Mouse (Mus musculus) neural tube, embryonic 10.5 days (tissue): ENCODE results near the gene Fbxl16.

Source experiments
- DNase-seq: peaks from one replicate; pipeline ENCODE4 v3.0.0-alpha.2; 2017; ENCODE audit warnings: low spot score; ENCODE audit errors: extremely low spot score

The Fbxl16 gene

DNA sequence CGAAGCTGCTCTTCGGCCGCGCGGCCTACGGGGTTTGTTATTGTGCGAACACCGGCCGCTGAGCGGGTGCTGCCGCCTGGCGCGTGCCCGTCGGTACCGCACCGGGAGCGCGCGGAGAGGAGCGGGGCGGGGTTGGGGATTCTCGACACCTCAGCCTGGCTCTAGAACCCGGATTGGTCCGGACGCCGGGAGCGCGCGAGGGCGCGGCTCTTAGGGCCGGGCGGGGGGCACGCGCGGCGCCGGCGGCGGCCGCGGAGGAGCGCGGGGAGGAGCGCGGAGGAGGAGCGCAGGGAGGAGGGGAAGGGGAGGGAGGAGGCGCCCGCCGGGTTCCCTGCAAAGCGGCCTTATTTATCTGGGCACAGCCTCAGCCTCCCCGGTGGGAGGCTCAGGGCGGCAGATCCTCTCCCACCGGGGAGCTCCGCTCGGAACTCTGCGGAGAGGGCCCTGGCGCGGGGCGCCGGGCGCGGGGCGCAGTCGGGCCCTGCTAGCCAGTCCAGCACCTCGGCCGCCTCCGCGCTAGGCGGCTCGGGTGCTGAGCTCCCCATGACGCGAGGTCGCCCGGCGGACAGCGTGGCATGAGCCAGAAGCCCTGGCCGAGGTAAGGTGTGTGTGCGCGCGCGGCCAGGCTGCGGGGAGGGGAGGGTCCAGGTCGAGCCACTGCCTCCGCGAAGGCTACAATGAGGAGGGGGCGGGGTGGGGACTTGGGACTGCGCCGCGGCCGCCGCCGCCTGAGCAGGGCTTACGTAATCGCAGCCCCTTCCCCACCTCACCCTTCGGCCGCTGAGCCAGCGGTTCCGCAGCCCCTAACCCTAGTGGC lies at the start of gene Fbxl16:
Gene Fbxl16, plus strand, starts transcription at position 297 of the 817 bp plus-strand sequence.
- DNase-seq, result peak; percentile 83

DNA sequence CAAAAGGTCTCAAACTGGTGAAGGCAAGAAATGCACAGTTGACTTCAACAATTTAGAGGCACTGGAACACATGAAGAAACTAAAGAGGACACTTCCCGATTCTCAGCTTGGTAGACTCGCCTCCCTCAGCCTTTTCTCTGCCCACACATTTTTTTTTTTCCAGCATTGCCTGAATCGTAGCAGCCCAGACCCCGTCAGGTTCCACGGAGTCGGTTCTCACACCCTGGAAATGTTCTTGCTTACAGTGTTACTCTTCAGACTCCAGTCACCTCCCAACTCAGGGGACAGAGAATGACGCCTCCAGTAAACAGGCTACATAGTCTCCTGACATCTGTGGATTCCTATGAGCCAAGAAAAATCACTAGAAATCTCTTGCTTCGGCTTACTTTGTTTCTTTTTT lies 48.7 kb upstream of the Fbxl16 start:
- no peak for DNase-seq

DNA sequence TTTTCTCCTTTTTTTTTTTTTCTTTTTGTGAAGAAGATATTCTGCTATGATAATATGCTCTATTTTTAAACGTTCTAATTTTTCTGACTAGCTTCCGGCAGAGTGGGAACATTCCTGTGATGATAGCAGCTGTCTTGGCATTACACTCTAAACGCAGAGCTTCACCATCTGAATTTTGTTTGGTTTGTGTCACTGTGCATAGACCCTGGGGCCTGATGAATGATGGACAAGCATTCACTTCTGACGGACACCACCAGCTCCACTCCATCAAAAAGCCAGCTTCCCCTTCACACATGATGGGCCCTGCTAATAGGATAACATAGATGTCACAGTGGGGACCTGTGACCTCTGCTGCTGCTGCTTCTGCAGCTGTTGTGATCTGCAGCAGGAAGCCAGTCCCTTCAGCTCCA lies 47.3 kb upstream of the Fbxl16 start:
- DNase-seq, result no peak

DNA sequence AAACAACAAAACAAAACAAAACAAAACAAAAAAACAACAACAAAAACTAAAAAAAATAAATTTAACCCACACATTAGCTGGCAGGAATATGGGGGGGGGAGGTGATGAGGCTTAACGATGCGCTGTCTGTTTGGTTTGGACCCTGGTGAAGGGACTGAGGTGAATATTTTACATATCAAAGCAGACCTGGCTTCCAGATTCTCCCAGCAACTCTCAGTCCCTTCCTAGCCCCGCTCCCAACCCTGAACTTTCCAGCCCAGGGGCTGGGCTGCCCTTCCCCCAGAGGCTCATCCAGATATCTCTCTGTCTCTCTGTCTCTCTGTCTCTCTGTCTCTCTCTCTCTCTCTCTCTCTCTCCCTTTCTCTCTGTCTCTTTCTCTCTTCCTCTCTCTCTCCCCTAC lies 46.3 kb upstream of the Fbxl16 start:
- no peak for DNase-seq

DNA sequence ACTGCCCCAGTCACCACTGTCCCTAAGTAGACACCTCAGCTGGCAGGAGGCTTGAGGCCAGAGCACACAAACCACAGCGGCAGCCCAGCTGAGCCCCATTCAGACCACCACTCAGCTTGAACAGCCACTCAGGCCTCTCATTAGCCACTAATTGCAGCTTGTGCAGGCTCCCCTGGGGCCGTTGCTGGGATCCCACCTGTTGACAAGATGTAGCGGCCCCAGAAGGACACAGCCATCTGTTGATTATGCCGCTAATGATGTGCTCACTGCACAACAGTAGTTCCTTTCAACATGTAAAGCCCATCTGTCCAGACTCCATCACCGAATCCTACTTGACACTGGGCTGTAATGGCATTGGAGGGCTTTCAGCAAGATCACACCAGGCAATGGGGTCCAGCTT lies 43.0 kb upstream of the Fbxl16 start:
- DNase-seq, result no peak

DNA sequence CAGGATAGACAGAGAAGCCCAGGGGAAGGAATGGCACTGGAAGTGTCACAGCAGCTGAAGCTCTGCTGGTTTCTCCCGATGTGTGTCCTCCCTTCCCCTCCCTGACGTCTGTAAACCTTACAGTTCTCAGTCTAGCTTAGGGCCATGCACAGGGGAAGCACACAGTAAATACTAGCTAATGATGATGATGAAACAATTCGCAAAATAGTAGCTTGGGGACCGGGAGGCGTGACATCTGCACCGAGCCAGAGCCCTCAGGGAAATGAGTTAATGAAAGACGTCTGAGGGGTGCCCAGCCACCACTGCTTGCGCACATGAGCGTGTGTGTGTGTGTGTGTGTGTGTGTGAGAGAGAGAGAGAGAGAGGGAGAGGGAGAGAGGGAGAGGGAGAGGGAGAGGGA lies 39.6 kb upstream of the Fbxl16 start:
- DNase-seq, result no peak

DNA sequence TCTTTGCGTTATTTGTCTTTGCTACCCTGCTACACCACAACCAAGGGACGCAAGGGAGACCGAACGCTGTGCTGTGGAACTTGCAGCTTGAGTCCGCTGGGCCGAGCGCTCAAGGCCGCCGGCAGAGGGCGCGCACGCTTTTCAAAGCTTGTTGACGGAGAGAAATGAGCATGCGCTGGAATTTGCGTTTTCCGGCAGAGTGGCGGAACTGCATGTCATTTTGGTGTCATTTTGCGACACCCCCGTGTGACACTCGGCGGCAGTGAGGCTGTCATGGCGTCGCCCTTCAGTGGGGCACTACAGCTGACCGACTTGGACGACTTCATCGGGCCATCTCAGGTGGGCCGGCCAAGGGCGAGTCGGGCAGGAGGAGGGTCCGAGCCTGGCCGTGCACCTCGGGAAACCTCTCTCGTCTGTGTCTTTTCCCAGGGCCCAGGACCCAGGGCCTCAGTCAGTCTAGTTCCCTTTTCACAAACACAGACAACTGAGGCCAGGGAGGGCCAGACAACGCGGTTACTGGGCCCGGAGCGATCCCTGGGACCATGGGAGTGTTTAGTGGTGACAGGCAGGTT lies 35.2 kb upstream of the Fbxl16 start, which contains the start of gene Narfl:
Gene Narfl, plus strand, starts transcription at position 228 of the 572 bp plus-strand sequence.
- DNase-seq, result peak; percentile 99

DNA sequence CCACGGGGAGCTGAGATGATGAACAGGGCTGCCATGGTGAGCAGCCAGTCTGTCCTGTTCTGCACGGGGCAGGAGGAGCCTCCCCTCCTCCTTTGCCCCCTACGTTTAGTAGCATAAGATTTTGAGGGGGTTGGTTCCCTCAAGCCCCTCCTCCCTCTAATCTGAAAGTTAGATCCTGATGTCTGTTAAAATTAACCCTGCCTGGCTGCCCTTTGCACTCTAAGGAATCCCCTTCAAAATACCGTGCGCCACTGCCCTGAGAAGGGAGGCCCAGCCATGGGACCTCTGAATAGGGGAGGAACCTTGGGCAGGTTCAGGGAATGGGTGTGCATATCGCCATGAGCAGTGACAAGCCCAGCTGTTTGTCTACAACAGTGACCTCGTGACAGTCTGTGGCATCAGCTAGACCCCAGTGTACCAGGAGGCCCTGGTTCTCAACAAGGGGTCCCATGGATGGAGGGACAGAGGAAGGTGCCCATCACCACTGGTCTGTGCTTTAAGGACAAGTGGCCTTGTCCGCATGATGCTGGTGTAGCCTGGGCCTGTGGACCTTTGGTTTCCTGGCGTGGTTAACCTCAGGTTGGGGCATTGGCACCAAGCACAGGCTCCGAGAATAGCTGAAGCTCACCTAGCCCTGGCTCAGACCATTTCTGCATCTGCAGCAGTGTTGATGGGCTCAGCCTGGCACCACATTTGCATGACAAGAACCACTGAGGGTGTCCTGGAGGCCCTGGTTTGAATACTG lies 33.4 kb upstream of the Fbxl16 start:
- no peak for DNase-seq

DNA sequence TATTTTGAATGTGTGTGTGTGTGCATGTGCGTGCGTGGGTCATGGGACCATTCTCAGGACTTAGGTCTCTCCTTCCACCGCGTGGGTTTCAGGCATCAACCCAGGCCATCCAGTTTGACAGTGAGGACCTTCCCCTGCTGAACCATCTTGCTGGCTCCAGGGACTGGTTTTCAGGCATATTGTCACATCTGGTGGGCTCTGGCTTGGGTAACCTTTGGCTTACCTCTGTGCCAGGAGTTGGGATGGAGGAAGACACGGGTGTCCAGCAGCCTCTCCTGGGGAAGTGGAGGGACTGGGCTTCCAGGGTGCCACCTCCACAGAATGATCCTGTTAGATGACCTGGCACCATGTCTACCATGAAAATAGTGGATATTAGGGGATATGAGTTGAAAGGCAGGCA lies 30.9 kb upstream of the Fbxl16 start:
- DNase-seq, result no peak

DNA sequence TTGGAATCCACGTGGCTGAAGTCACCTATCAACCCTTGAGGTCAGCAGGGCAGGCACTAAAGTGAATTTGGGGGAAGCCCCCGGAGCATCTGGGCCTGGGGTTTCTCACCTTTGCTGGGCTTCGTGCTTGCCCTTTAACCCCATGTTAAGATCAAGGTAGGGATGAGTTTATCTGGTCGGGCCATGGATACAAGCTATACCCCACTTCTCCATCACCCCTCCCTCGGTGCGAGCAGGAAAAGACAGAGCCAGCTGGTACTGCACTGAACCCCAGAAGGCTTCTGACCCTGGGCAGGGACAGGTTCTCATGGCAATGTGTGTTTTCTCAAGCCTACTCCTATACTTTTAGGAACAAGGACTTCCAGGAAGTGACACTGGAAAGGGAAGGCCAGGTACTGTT lies 27.5 kb upstream of the Fbxl16 start:
- DNase-seq, result no peak

DNA sequence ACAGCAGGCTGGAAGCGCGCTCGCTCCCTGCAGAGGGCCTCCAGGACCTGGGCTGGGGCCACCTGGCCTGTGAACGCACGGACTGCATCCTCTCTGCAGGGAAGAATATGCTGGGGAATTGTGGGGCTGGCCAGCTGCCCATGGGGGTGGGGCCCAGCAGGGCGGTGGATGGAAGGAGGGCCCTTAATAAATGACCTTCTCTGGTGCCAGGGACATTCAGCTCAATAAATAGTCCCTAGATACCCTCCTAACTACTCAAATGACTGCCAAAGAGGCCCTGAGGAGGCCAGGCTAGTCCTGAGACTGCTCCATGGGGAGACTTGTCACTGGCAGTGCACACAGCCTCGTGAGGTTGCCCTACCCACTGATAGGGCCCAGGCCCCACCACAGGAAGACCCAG lies 25.8 kb upstream of the Fbxl16 start:
- DNase-seq, result no peak

DNA sequence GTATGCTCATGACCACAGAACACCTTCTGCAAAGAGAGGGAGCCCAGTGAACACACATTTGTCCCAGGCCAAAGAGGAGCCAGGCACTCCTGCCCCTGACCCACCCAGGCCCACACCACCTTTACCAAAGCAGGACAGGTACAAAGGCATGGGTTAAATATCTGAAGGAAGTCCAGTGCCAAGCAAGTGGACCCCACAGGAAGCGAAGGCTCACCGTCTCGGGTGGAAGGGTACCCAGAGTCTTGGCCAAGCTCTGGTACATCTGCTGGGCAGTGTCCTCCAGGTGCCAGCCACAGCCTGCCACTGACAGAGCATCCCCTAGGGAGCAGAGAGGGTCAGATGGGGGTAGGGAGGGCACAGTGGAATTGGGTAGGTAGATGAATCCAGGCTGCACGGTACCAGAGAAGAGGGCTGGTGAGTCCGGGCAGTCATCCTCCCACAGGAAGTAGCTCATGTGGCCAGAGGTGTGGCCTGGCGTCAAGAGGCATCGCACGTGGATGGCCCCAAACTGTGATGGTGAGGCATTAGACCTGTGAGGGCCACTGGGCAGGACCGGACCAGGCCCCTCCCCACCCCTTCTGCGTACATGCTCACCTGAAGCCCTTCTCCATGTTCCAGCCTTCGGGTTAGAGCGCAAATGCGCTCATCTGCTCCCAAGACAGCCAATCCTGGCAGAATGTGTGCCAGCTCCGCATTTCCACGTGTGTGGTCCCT lies 24.9 kb upstream of the Fbxl16 start:
- DNase-seq, result no peak

DNA sequence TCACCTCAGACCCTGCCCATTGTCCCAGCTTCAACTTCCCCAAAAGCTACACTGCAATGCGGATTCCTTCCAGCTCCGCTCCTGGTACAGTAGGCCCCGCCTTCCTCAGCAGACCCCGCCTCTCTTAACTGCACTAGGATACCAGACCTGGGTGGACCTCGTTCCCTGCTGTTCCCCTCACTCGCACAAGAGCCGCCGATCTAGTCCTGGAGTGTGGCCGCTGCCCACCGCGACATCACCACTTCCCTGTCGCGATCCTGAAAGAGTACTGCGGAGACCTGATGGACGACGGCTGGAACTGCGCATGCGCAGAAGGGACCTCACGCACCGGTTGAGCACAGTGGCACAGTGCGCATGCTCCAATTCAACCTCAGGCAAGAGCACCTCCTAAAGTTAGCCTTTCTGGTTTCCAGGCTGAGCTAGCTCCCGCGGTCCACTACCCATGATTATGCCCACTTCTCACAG lies 23.6 kb upstream of the Fbxl16 start, which contains the start of gene Haghl:
Gene Haghl, minus strand, starts transcription at position 393 of the 465 bp plus-strand sequence.
- peak; percentile 99 for DNase-seq

DNA sequence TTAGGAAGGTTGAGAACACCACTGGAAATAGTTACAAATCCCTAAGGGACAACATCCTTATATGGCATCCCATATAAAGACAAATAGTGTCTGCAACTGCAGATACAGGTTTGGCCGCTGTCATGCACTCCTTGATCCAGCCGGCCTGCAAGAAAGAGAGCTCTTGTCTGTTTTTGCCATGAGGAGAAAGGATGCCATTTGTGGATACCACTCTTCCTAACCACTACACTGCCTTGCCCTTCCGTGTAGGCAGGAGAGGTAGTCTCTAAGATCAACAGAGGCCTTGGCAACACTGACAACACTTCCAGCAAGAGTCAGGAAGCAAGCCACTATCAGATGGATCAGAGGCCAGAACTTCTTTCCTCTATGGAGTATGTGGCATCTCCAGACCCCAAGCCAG lies 22.6 kb upstream of the Fbxl16 start, which contains the start of gene Ccdc78:
Gene Ccdc78, plus strand, starts transcription at position 301 of the 400 bp plus-strand sequence.
- no peak for DNase-seq

DNA sequence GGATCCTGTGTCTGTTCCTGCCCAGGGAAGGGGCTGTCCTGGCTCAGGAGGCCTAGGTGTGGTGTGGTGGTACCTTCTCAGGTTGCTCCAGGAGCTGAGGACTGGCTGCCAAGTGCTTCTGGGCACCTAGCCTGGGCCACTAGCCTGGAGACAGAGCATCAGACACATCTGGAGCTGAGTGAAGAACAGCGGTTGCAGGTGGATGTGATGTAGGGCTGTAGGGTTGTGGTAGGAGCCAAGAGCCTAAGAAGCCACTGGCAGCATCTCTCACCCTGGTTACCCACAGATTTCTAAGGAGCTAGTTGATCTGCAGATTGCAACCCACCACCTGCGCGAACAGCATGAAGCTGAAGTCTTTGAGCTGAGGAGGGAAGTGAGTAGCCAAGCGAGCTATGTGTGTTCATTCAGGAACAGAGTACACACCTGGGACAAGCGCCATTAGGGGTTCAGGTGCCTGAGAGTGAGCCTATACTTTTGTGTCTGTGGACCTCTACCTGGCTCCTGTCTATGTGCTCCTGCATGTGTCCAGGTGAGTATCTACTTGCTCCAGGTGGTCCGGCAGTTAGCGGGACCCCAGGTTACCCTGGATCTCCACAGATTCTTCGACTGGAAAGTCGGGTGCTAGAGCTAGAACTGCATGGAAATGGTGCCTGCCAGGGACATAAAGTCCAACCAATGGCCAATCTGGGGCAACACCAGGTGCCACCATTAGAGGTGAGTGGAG lies 21.9 kb upstream of the Fbxl16 start:
- no peak for DNase-seq

DNA sequence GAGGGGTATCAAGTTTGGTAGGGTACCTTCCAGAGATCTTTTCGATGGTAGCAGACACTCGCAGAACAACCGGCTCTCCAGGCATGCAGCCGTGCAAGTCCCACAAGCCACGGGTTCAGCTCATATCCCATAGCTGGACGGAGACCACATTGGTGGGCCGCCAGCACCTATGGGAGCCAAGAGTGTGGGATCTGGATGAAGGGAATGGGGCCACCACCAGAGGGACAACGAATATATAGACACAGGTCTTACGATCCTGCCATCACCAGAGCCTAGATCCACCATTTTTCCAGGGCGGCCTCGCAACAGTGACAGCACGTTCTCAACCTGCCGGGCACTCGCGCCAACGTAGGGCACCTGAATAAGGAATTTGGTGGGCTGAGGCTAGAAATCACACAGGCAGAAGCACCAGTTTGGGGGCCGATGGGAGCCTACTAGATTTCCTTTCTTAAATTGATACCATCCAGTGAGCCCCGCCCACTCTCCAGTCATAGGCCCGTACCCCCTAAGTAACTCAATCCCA lies 17.5 kb upstream of the Fbxl16 start:
- peak; percentile 35 for DNase-seq

DNA sequence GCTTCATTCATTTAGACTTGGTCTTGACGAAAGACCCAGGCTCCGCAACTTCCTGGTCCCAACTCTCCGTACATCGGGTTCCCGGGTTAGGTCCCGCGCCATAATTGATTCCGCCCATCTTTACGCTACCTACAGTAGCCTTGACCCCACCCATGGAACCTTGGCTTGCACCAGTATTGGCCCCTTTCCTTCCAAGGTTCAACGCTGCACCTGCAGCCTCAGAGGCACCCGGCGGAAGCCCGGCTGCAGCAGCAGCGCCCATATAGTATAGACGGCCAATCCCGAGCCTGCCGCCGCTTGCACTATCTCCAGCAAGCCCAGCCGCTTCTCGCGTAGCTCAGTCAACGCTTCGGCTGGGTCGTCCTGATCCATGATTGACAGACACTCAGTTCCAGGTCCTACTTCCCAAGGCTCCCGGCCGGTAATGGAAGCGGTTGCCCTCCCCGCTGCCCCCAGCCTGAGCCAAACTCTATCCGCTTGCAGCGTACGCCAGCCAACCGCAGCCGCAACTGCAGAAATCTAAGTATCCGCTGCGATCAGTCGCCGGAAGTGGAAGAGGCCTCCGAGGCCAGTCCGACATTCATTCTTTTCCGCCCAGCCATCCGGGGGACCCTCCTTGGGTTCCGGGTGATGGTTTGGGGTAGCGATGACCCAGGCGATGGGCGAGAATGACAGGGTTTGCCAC lies 16.9 kb upstream of the Fbxl16 start:
- peak; percentile 89 for DNase-seq

DNA sequence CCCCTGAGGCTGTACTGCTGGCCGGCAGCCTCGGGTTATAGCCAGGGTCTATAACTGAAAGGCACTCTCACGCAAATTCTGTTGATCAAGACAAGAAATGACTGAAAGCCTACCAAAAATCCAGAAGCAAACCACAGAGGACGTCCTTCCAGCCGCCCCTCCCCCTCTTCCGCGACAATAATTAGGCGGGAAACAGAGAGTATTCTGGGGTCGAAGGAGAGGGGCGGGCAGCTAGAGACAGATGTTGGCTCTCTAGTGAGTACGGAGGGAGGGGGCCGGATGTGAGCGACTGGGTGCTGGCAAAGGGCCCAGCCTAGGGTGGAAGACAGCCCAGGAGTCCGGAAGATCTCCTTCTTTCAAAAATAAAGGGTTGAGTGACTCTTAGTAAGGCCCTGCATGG lies 16.3 kb upstream of the Fbxl16 start, which contains the start of gene Fam173a:
Gene Fam173a, minus strand, starts transcription at position 287 of the 400 bp plus-strand sequence.
- DNase-seq, result peak; percentile 74

DNA sequence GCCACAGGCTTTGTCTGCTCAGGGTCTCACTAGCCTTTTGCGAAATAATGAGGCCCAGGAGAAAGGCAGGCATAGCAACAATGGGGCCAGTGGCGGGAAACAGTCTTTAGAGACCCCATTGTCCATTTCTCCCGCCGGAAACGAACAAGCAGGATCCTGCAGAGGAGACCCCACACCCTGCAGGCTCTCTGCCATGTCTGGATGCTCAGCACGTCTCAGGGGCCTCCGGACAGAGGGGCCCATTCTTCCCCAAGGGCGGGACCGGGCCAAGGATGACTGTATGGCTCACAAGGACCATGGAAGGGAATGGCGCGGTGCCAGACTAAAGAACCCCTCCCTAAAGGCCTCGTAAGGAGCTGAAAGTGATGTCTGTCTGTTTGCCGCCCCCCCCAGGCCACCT lies 14.7 kb upstream of the Fbxl16 start:
- peak; percentile 49 for DNase-seq

DNA sequence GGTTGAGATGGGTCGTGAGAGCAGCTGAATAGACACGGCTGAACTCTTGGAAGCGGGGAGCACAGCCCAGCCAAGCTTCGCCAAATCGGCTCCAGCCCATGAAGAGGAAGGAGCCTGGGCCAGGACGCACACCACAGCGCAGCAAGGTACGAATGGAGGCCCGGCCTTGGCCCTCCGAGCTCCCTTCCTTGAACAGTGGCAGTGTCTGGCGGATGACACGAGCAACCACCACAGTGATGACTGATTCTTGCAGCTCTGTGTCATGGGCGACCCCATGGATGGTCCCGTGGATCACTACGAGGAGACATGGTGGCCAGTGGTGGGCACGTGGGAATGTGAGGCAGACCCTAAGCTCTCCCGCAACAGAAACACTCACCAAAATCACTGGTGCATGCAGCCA lies 13.9 kb upstream of the Fbxl16 start:
- DNase-seq, result no peak
